Mouse (Mus musculus) MN1 (cell line): ENCODE data around the gene Zkscan2.

Experiments used
- DNase-seq: peaks from one replicate; pipeline ENCODE4 v3.0.0-alpha.2; 2016; ENCODE audit warnings: low spot score

Zkscan2 gene

DNA sequence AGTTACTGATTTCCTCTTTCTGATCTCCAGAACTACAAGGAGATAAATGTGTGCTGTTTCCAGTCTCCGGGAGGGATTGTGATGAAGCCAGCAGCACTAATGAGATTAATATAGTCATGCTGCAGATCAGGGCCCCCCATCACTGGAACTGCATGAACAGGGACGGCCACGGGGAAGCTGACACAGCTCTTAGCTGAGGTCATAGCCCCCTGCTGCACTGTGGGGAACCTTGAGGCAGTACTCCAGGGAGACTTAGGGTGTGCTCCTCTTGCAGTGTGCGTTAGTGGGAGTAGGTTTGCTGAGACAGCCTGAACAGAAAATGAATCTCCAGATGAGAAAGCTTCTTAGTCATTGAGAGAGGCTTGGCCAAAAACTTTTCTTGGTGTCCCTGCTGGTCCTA lies 69.0 kb downstream of the Zkscan2 start:
- DNase-seq, result no peak

DNA sequence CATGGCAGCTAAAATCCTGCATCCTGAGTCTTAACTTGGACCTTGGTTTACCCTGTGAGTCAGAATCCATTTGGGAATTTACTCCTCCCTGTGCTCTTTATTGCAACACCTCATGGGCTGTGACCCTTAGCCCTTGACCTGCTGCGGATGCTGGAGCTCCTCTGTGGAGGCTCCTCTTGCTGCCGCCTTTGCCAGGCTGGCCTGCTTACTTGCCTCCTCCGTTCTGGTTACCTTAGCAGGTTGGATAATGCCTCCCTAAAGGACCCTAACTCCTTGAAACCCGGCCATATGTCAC lies 69.9 kb downstream of the Zkscan2 start:
- DNase-seq, result no peak

DNA sequence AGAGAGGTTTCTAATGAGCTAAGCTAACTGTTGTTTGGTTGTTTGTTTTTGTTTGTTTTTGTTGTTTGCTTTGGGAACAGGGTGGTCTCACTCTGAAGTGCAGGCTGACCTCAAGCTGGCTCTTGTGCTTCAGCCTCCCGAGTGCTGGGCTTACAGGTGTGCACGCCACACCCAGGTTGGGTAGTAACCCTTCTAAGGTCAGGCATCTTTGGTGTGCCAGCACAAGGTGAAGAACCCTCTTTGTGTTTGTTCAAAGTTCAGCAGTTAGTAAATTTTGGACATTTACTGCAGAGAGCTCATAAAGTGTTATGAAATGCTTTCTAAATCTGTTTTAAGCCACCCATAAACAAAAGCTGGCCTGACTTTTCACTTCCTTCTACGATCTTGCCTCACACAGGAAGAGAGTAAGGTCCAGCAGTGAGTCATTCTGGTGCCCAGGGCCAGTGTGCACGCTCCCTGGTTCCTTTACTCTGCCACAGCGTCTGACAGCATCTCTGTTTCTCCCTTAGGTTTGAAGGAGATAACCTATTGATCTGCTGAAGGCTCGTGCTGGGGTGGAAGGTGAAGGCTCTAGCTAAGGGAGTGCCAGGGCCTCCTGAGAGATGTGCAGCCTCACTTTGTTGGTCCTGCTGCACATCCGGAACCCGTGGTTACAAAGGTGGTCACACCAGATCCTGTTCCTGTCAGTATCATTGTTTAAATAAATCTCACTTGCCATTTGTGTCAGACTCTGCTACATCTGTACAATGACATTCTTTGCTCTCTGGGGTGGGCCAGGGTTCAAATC lies 70.4 kb downstream of the Zkscan2 start:
- DNase-seq, result no peak
